Mouse (Mus musculus) mouse trophoblast stem cell (cell line): Measurements from ENCODE around the gene Abcd4.

ENCODE experiments used
- in situ Hi-C, 2 experiments: fragments of 300-500 bp; cut with MseI, MboI; formaldehyde crosslinking; loops; 2 replicates in 1 of 2; 3 replicates in 1 of 2; pipeline ENCODE4 v1.15.1; 2025

Abcd4 gene

GRCm38 (mm10) chr12:84572341-84572720 is 44.9 kb downstream of the Abcd4 start:
- in situ Hi-C loops = no loop called here

DNA sequence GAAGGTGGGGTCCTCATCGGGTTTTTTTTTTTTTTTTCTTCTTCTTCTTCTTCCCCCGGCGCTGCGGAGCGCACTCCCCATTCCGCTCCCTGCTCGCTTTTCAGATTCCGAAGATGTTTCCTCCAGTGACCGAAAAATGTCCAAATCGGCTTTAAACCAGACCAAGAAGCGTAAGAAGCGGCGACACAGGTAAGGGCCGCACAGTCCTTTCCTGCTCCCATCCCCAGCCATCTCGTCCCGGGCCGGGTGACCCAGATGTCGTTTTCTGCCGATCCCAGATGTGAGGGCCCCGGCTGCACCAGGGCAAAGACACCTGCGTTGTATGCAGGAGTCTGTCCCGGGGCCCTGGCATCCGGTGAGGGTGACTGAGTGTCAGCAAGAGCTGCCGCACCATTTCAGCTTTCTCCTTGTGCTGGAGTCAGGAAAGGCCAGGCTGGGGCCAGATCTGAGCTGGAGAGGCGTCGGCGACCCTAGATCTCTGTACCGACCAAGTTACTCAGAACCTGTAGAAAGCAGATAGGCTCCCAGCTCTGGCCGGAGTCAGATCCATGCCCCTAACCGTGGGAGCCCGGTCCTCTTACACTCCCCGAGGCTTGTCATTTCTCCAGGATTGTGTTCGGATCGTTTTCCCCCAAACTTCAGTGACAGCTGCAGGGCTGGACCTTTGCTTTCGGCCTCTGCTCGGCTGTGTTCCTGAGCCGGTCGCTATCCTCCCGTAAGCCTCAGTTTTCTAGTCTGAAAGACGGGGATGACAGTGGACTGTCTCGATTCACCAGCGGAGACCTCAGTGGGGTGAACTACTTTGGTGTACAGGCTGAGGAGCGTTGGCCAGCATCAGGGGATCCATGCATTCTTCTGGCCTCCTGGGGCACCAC is 45.5 kb downstream of the Abcd4 start:
- in situ Hi-C loops = no loop called here

DNA sequence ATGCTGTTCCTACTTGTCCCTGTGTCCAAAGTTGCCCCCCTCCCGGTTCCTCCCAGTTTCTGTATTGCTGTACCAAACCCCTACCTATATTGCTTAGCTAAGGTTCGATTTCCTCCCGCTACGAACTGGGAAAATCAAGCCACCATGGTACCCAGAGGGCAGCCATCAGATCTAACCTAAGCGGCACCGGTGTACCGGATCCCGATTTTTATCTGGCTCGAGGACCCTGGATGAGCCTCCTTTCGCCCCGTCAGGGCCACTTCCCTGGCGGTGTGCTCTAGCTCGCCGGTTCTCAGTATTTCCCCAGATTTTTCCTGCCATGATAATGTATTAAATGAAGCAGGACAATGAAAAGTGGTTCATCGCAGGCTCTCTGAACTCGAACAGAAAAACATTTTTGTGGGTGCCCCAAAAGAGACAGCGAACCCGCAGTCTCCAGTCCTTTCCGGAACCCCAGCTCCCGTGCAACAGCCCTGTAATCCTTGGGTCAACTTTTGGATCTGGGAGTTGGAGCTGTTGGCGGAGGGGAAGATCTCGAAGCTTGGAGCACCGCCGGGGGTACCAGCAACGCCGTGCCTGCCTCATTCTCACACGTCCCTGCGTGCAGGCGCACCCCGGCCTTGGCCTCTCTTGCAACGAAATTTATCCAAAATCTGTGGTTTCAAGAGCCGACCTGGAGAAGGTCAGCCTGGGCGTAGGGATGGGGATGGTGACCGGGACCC is 46.4 kb downstream of the Abcd4 start:
- in situ Hi-C loops = no loop called here

DNA sequence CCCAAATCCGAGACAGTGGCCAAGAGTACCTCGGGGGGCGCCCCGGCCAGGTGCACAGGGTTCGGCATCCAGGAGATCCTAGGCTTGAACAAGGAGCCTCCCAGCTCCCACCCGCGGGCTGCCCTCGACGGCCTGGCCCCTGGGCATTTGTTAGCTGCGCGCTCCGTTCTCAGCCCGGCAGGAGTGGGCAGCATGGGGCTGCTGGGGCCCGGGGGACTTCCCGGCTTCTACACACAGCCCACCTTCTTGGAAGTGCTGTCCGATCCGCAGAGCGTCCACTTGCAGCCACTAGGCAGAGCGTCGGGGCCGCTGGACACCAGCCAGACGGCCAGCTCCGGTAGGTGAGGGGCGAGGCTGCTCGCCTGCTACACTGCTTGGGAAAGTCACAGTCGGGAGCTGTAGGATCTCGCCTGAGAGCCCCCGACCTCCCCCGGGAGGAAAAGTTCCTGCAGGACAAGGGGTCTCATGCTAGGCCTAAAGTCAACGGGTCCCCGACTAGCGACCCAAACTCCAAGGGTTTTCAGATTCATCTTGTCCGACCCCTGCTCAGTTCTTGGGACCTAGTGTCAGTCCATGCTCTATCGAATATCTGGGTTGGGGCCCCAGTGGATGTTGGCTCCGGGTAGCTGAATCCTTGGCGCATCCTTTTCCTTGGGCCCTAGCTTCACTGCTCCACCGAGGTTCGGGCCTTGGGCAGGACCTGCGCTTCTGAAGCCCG is 47.1 kb downstream of the Abcd4 start:
- in situ Hi-C loops = no loop called here

DNA sequence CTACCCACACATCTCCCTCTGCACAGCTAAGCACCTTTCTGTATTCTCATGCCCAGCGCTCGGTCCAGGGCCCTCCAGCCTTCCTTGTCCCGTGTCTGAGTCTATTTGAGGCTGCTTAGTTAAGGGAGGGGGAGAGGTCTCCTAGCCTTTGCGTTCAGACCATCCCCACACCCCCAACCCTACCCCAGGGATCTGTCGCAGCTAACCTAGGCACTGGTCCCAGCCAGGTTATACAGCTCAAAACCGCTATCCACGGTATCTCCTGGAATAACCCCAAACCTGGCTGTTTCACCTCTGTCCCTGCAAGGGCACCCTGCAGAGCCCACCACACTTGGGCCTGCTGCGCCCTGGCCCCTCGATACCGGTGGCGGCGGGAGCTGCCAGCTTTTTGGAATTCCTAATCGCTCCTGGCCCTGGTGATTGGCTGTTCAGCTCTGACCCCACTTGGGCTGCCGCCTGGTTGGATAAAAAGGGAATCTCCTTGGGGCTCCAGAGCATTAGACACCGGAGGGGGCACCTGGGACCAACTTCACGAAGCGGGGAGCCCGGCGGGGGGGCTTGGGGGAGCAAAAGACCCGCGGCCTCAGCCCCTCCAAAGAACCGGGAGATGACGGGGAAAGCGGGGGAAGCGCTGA is 47.8 kb downstream of the Abcd4 start, which contains the start of gene Vsx2:
Vsx2 (plus strand) TSS at position 427 of the 635 bp plus-strand sequence.
- in situ Hi-C loops = no loop called here

DNA sequence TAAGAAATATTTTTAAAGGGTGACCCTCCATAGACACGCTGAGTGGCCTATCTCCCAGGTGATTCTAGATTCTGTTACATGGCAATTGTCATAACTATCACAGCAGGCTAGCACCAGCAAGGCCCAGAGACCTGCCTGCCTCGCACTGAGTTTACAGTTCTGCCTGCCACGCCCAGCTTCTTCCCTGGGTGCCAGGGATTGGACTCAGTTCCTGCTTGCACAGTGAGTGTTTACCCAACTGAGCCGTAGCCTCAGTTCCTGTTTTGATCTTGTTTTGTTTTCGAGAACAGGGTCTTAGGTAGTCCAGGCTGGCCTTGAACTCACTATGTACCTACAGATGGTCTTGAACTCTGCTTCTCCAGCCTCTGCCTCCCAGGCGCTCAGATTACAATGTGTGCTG is 49.6 kb downstream of the Abcd4 start:
- in situ Hi-C loops = no loop called here

- in situ Hi-C loops = no loop called here
These were observed 54.7 kb downstream of the Abcd4 start for GRCm38 (mm10) chr12:84562558-84562957.

DNA sequence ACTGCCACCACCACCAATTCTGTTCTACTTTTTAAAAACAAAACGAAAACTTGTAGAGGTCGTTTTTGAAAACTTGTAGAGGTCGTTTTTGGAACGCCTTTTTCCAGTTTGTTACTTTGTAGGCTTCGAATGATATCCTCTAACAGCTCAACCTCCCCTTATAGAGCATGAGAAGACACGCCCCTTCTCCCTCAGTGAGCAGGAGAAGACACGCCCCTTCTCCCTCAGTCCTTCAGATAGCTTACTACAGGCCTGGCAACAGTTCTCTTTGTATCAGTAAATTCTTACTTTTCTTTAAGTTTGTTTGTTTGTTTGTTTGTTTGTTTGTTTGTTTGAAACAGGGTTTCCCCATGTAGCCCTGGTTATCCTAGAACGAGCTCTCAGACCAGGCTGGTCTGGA is 62.0 kb downstream of the Abcd4 start:
- in situ Hi-C loops = no loop called here
